Mouse (Mus musculus) liver, adult 2 months (tissue): ENCODE data around the gene Dlg2. TPM values are rescaled to one million over a fixed set of nuclear protein-coding genes. Genes with fewer than 3 reads are reported as not detected.

Experiments used
- DNase-seq: peaks from one replicate; pipeline ENCODE4 v3.0.0-alpha.2; 2011; ENCODE audit warnings: low read depth, low spot score; ENCODE audit errors: extremely low read depth
- H3K27ac ChIP-seq: fragments of 200-500 bp; replicated peaks from 2 replicates; pipeline ENCODE4 v1.5.1; 2012; ENCODE audit warnings: low read depth, mild to moderate bottlenecking, control low read depth, inconsistent platforms, low read length; ENCODE audit not compliant: insufficient read depth
- H3K27me3 ChIP-seq: fragments of 200-500 bp; 2 replicates; pipeline ENCODE4 v1.6.1; 2012; ENCODE audit warnings: mild to moderate bottlenecking, moderate library complexity, low read length, inconsistent platforms; ENCODE audit not compliant: control insufficient read depth, insufficient read depth
- H3K36me3 ChIP-seq: fragments of 200-500 bp; 2 replicates; pipeline ENCODE4 v1.6.1; 2012; ENCODE audit warnings: low read length, inconsistent platforms; ENCODE audit not compliant: control insufficient read depth, insufficient read depth
- H3K4me1 ChIP-seq: fragments of 200-500 bp; 2 replicates; pipeline ENCODE4 v1.6.1; 2011; ENCODE audit warnings: low read length; ENCODE audit not compliant: control insufficient read depth, insufficient read depth
- H3K4me3 ChIP-seq: fragments of 200-500 bp; 2 replicates; pipeline ENCODE4 v1.5.1; 2011; ENCODE audit warnings: low read depth, mild to moderate bottlenecking, control low read depth, low read length, moderate library complexity; ENCODE audit not compliant: insufficient read depth
- H3K79me2 ChIP-seq: fragments of 200-500 bp; 2 replicates; pipeline ENCODE4 v1.6.1; 2012; ENCODE audit warnings: inconsistent platforms, mild to moderate bottlenecking, low read length, moderate library complexity; ENCODE audit not compliant: control insufficient read depth, insufficient read depth
- H3K9ac ChIP-seq: fragments of 200-500 bp; 2 replicates; pipeline ENCODE4 v1.6.1; 2012; ENCODE audit warnings: low read depth, mild to moderate bottlenecking, control low read depth, inconsistent platforms, low read length
- CTCF ChIP-seq: fragments of 200-500 bp; IDR thresholded peaks from 2 replicates; pipeline ENCODE4 v1.5.1; 2011; ENCODE audit warnings: low read depth, low read length, control low read depth
- POLR2A ChIP-seq: fragments of 200-500 bp; IDR thresholded peaks from 2 replicates; pipeline ENCODE4 v1.6.1; 2011; ENCODE audit warnings: low read length, control low read depth; ENCODE audit not compliant: insufficient read depth; ENCODE audit errors: extremely low read depth
- WGBS: fragments of 180-500 bp; shearing (Covaris S2); methylation state at CpG from one replicate; pipeline ENCODE4 v1.1.7; 2018; 5-methylcytosine and 5-hydroxymethylcytosine counted together
- polyA plus RNA-seq: library from polyadenylated mRNA; depleted of rRNA; stranded (reverse); fragments of >200 nt; gene quantifications from 2 replicates; pipeline ENCODE4 v1.2.3, GENCODE M21; 2012
- total RNA-seq: library from RNA; depleted of rRNA; stranded (reverse); fragments of >200 nt; gene quantifications from 2 replicates; pipeline ENCODE4 v1.2.3, GENCODE M21; 2014

Dlg2 gene
- total and polyA plus RNA-seq, 2 experiments = 0.65 TPM; not detected in 1

DNA sequence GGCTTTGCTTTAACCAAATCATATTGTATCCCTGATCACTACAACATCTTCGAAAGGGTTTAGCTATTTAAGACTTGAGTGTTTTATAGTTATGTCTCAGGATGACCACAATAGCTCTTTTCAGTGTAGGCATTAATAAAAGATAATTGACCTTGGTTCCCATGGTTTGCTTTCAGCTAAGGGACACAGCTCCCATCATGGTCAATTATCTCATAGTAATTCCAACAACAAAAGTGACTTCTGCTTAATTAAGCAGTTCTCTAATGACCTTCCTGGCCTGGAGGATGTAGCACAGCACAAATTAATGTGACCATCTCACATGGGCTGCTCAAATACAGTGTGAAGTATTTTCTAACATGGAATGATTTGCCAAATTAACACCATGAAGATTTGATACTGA, 738.4 kb downstream of the Dlg2 start:
- H3K9ac ChIP-seq = no peak overlapping the region
- H3K36me3 ChIP-seq = no peaks in the 10 kb centered on the region
- no peak for TF ChIP-seq POLR2A
- no peak for TF ChIP-seq CTCF
- H3K27ac ChIP-seq = no peak overlapping the region
- H3K27me3 ChIP-seq = no peaks in the 10 kb centered on the region
- WGBS = 63% methylated on average over 1 of the region's 1 CpGs
- no peak for DNase-seq
- H3K4me1 ChIP-seq = no peaks in the 10 kb centered on the region
- no peaks in the 10 kb centered on the region for H3K79me2 ChIP-seq
- H3K4me3 ChIP-seq = no peak overlapping the region

DNA sequence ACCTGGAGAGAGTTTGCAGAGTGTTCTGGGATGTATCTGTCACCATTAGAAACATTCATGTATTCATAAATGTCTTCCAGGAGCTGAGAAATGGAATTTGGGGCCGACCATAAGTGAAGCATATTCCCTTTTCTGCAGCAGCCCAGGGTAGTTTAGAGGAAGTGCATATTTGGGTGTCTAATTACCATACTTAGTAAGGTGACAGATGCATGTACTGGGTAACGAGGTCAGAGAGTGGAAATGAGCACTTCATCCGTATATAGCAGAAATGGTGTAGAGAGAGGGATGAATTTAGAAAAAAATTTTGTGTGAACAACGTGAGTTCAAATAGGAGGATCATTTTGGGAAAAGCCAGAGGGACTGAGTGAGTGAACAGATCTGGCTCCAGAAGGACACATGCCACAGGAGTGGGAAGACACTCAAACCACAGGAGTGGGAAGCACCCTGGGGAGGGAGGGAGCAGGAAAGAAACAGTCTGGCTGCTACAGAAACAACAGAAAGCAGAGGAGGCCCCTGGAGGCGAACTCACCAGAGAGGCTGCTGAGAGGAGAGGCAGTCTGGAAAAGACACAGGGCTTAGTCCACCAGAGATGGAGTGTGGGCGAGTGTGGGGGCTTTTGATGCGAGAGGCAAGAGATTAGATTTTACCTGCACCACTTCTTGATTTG, 742.0 kb downstream of the Dlg2 start:
- H3K27me3 ChIP-seq = no peaks in the 10 kb centered on the region
- TF ChIP-seq POLR2A (no peak), CTCF (no peak)
- no peak for DNase-seq
- 61% methylated on average over 7 of the region's 7 CpGs for WGBS
- H3K36me3 ChIP-seq = no peaks in the 10 kb centered on the region
- no peak overlapping the region for H3K4me3 ChIP-seq
- no peaks in the 10 kb centered on the region for H3K4me1 ChIP-seq
- no peak overlapping the region for H3K27ac ChIP-seq
- no peaks in the 10 kb centered on the region for H3K79me2 ChIP-seq
- H3K9ac ChIP-seq = no peak overlapping the region

DNA sequence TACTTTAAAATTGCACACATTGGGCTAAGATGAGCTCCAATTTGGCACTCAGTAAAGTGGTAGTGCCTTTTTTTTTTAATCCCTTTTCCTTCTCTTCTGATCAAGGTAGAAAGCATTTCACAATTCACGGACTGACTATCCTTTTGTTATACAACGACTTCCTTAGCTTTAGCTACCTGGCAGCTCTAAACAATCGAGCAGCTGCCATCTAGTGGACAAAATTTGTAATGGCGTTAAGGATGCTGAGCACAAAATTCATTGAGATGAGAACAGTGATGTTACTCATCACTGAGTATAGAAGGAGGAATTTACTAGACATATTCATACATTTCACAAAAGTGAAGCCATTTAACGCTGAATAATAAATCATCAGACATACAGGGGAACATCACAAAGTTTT, 750.0 kb downstream of the Dlg2 start:
- DNase-seq = peak; percentile 50
- H3K4me3 ChIP-seq = no peak overlapping the region
- WGBS = 1% methylated on average over 5 of the region's 5 CpGs
- TF ChIP-seq CTCF (peak; percentile 61), POLR2A (no peak)
- no peak overlapping the region for H3K27ac ChIP-seq
- no peaks in the 10 kb centered on the region for H3K36me3 ChIP-seq
- H3K79me2 ChIP-seq = no peaks in the 10 kb centered on the region
- H3K27me3 ChIP-seq = no peaks in the 10 kb centered on the region
- H3K4me1 ChIP-seq = no peaks in the 10 kb centered on the region
- no peak overlapping the region for H3K9ac ChIP-seq

DNA sequence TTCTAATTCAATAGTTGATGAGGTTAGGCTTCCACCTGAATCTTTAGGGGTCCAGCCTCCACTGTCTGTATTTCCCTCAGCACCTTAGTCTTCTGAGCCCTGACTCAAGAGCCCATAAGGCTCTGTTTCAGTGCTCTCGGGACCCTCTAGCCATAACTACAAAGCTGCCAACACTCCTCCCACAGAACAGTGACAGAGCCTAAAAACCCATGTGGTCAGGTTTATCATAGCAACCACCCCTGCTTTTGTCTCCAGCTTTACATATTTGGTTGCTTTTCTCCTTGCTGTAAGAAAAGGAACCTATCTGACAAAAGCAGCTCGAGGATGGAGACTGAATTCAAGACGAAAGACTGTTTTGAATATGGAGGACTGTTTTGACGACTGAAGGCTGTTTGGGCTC, 765.2 kb downstream of the Dlg2 start:
- no peaks in the 10 kb centered on the region for H3K36me3 ChIP-seq
- no peaks in the 10 kb centered on the region for H3K79me2 ChIP-seq
- H3K9ac ChIP-seq = no peak overlapping the region
- H3K4me3 ChIP-seq = no peak overlapping the region
- no peaks in the 10 kb centered on the region for H3K4me1 ChIP-seq
- 48% methylated on average over 4 of the region's 4 CpGs for WGBS
- no peak for TF ChIP-seq CTCF
- TF ChIP-seq POLR2A = no peak
- no peak for DNase-seq
- no peaks in the 10 kb centered on the region for H3K27me3 ChIP-seq
- no peak overlapping the region for H3K27ac ChIP-seq

DNA sequence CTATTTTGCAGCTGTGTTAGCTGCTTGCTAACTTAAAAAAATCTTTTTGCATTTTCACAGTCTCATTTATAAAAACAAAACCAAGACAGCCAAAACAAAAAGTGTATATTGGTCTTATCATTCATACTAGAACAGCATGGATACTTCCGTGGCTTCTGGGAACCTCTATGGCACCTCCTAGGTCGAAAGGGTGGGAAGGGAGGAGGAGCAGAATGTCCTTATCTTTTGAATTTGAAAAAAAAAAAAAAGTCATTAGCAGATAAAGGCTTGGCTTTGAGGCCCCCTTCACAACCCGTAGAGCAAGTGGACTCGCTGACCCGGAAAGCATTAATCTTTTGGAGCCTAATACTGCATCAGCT, 785.2 kb downstream of the Dlg2 start:
- DNase-seq = no peak
- Histone ChIP-seq H3K27ac (no peak overlapping the region), H3K36me3 (no peaks in the 10 kb centered on the region), H3K9ac (no peak overlapping the region), H3K27me3 (no peaks in the 10 kb centered on the region), H3K4me1 (peaks cover 3% of the 10 kb centered on the region), H3K79me2 (no peaks in the 10 kb centered on the region), H3K4me3 (no peak overlapping the region)
- TF ChIP-seq POLR2A (no peak), CTCF (no peak)
- 2% methylated on average over 5 of the region's 5 CpGs for WGBS

DNA sequence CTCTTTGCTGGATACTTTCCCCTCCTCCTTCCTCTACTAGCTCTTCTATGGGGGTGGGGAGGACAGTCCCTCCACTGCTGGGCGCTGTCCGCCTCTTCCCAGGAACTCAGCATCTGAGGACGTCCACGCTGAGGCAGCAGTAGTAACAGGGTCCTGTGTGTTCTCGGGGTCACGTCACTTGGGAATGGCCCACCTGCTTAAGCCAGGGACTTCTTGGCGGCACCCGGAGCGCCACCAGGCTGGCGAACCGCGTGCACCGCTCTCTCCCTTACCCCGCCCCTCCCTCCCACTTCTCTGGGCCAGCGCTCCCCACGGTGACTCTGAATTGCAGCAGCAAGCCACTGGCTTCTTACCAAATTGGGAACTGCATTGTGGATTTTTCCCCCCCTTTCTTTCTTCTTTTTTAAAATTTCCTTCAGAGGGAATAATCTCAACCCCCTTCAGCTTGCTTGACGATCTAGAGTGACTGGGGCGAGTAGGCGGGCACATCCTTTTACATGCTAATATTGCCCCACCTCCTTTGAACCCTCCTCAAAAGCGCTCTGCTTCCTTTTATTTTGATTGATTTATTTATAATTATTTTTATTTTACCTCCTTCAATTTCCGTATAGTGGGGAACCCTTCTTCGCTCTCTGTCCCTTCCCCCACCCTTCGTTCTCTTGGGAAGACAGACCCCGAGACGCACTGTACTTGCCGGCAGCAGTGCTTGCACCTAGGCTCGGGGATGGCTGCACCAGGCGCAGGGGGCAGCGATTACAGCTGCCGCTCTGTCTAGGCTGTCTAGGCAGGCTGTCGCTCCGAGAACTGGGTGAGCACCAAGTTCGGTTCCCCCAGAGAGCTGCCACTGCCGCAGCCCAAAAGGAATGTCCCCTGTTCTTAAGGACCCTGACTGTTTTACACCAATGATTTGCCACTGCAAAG, 785.8 kb downstream of the Dlg2 start:
- Histone ChIP-seq H3K27ac (no peak overlapping the region), H3K27me3 (no peaks in the 10 kb centered on the region), H3K4me3 (0 out of 2 replicates have a peak overlapping the region, but pooled peaks have one; percentile 19), H3K36me3 (no peaks in the 10 kb centered on the region), H3K4me1 (peaks cover 3% of the 10 kb centered on the region), H3K9ac (no peak overlapping the region; the same call in 1 of the 2 replicates), H3K79me2 (no peaks in the 10 kb centered on the region)
- DNase-seq = no peak
- WGBS = 2% methylated on average over 34 of the region's 34 CpGs
- TF ChIP-seq CTCF = no peak
- TF ChIP-seq POLR2A = no peak
